8 mouse cellular contexts compared by ENCODE assay signal in the genomic region with DNA sequence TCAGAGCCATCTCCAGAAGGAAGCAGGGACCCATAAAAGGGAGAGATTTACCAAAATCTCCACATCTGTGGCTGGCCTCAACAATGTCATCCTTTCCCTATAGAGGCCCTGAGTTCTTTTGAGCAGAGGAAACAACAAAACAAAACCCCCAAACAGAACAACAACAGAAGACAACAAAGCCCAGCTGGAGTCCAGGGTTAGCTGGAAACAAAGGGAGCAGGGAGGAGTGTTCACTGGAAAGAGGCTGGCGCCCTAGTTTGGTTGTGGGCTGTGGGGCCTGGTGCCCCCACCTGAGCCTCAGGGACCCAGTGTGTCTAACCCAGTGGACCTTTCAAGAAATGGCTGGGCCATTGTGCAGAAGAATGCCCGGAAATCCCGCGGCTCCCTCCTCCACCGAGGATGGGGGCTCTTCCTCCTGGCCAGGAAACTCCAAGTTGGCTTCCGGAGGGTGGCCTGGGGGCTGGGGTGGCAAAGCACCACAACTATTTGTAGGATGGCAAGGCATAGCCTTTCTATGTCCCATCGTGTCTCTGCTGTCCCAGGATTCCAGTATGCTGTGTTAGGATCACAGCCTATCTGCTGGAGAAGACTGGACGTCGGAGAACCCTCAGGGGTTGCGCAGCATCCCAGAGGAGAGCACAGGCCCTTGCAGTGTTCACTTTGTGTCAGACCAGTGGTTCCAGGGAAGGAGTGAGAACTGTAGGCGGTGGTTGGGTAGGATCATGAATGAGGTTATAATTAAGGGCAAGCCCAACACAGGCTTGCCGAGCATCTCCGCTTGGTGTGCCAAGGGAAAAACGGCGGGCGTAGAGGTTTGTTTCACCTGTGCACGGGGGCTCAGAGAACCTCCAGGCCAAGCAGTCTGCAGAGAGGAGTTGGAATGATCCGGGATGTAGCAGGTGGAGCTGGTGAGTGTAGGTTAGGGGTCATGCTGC. TPM values are rescaled to one million over a fixed set of nuclear protein-coding genes. Genes with fewer than 3 reads are reported as not detected.
DNase-seq lines count a peak whose midpoint lies in the region; ATAC-seq lines count a peak whose summit lies in the region.

No protein-coding gene starts in this region.

- 34% methylated on average over 18 of the region's 18 CpGs for WGBS in heart, embryonic 12.5 days
- 21% methylated on average over 18 of the region's 18 CpGs for WGBS in midbrain, embryonic 10.5 days

- no peak overlapping the region for H3K27ac ChIP-seq in heart, embryonic 12.5 days (ENCODE audit: poor library complexity, severe bottlenecking)
- H3K27ac ChIP-seq in midbrain, embryonic 10.5 days (replicated peaks) = peak overlapping the region; percentile 3; the same call in 1 of the 2 replicates

- H3K4me2 ChIP-seq in heart, embryonic 12.5 days = peak overlapping the region; percentile 82

- peak; percentile 4; the same call in 1 of the 2 replicates for ATAC-seq in heart, embryonic 12.5 days (ENCODE audit: insufficient number of reproducible peaks, low FRiP score)

- H3K36me3 ChIP-seq in heart, embryonic 12.5 days = peaks cover 6% of the 10 kb centered on the region; the same call in 1 of the 2 replicates
- H3K36me3 ChIP-seq in midbrain, embryonic 10.5 days = peaks cover 12% of the 10 kb centered on the region

- no peak overlapping the region for H3K9ac ChIP-seq in heart, embryonic 12.5 days

- peaks cover 23% of the 10 kb centered on the region; the same call in 1 of the 2 replicates for H3K4me1 ChIP-seq in heart, embryonic 12.5 days (replicated peaks)
- H3K4me1 ChIP-seq in midbrain, embryonic 10.5 days = peaks cover 55% of the 10 kb centered on the region

- DNase-seq in embryo, embryonic 9.5 days (ENCODE audit: extremely low spot score) = peak; percentile 15
- no peak for DNase-seq in embryo, embryonic 11 days
- DNase-seq in kidney, postnatal 25 days = peak; percentile 32 to 56
- no peak for DNase-seq in midbrain, embryonic 10.5 days (ENCODE audit: low spot score)
- no peak for DNase-seq in urinary bladder, adult 2 months (ENCODE audit: low spot score)
- DNase-seq in cerebellum, adult 11-12 months = no peak
- no peak for DNase-seq in left cerebral cortex, adult 9 months (ENCODE audit: low spot score in 2 of 2)

- H3K4me3 ChIP-seq in heart, embryonic 12.5 days = peak overlapping the region; percentile 47
- peak overlapping the region; percentile 54 for H3K4me3 ChIP-seq in midbrain, embryonic 10.5 days

- peaks cover 55% of the 10 kb centered on the region for H3K27me3 ChIP-seq in heart, embryonic 12.5 days (replicated peaks)
- peaks cover 64% of the 10 kb centered on the region for H3K27me3 ChIP-seq in midbrain, embryonic 10.5 days (ENCODE audit: low read depth, poor library complexity, severe bottlenecking)

- peaks cover 5% of the 10 kb centered on the region; the same call in 1 of the 2 replicates for H3K9me3 ChIP-seq in heart, embryonic 12.5 days (replicated peaks)
- H3K9me3 ChIP-seq in midbrain, embryonic 10.5 days (replicated peaks) = no peaks in the 10 kb centered on the region

RNA-seq across cellular contexts. Expression of a gene that starts 0.8 kb away (rescaled TPM):
- 5.3 and 6.4 TPM in 2 replicates for polyA plus RNA-seq in heart, embryonic 12.5 days (2016; fragmentation: Nextera tagmentation; extraction: Ambion mirVana)
- polyA plus RNA-seq in midbrain, embryonic 10.5 days (2016; fragmentation: Nextera tagmentation; extraction: Ambion mirVana) = 29.5 and 29.9 TPM in 2 replicates
- 45.6 and 48.4 TPM in 2 replicates for polyA plus RNA-seq in urinary bladder, adult 2 months (2012; rRNA removed)

RNA-seq across cellular contexts. Expression of a gene that starts 35.7 kb away (rescaled TPM):
- polyA plus RNA-seq in heart, embryonic 12.5 days (2016; fragmentation: Nextera tagmentation; extraction: Ambion mirVana) = 71.7 and 73.0 TPM in 2 replicates
- 96.4 and 107 TPM in 2 replicates for polyA plus RNA-seq in midbrain, embryonic 10.5 days (2016; fragmentation: Nextera tagmentation; extraction: Ambion mirVana)
- 58.0 TPM in 2 replicates for polyA plus RNA-seq in urinary bladder, adult 2 months (2012; rRNA removed)

RNA-seq across cellular contexts. Expression of a gene that starts 35.9 kb away (rescaled TPM):
- polyA plus RNA-seq in heart, embryonic 12.5 days (2016; fragmentation: Nextera tagmentation; extraction: Ambion mirVana) = 38.6 and 38.9 TPM in 2 replicates
- polyA plus RNA-seq in midbrain, embryonic 10.5 days (2016; fragmentation: Nextera tagmentation; extraction: Ambion mirVana) = 66.8 and 76.4 TPM in 2 replicates
- 2.9 and 4.4 TPM in 2 replicates for polyA plus RNA-seq in urinary bladder, adult 2 months (2012; rRNA removed)

Comparison
In these comparisons a context has a peak if more than half of its experiments do, and no peak if none do; other contexts are left out.
1. DNase-seq: peak in embryo, embryonic 9.5 days (single experiment) and kidney, postnatal 25 days (2 of 2); none in embryo, embryonic 11 days (single experiment), midbrain, embryonic 10.5 days (single experiment), urinary bladder, adult 2 months (single experiment), cerebellum, adult 11-12 months (single experiment) and left cerebral cortex, adult 9 months (0 of 2).